Mouse (Mus musculus) gastrocnemius, postnatal 36 days (tissue): ENCODE results near the gene Thbs3. TPM values are rescaled to one million over a fixed set of nuclear protein-coding genes. Genes with fewer than 3 reads are reported as not detected.

Experiments used
- DNase-seq, 2 experiments: peaks; one replicate each; pipeline ENCODE4 v3.0.0; 2022
- intact Hi-C: fragments of 180-260 bp; cut with DNase I; formaldehyde crosslinking; loops from one replicate; pipeline ENCODE4 v1.15.1; 2025
- total RNA-seq, 2 experiments: library from RNA; stranded (reverse); gene quantifications; 2 replicates each; pipeline ENCODE4 v1.2.3; 2021

The Thbs3 gene
- total RNA-seq, 2 experiments from 2014 or later, result 6.9 to 8.0 TPM

- intact Hi-C loops, result no loop called here
These were observed 10.9 kb downstream of the Thbs3 start for GRCm38 (mm10) chr3:89225918-89226317.

GRCm38 (mm10) chr3:89226361-89226760 lies 11.4 kb downstream of the Thbs3 start:
- intact Hi-C loops, result no loop called here
- DNase-seq, result no peak

More at GRCm38 (mm10) chr3:89225918-89226317, 10.9 kb downstream of the Thbs3 start:
- no peak for DNase-seq

DNA sequence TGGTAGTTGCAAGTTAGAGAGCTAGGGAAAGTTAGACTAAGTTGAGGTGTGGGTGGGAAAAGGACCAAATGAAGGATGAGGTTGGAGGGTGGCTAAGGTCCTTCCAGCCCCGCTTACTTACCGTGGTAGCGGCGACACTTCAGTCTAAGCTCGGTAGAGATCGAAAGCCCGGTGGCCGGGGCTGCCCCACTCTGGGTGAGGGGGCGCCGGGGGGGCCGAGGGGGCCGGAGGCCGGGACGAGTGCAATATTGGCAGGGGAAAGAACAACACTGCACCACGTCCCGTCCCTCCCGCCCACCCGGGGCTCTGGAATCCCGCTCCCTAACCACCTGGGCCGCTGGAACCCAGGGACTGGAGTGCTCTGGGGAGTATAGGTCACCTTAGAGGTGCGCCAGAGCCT lies 11.9 kb downstream of the Thbs3 start, which contains the start of gene Mtx1:
Gene Mtx1 (minus strand): TSS at position 189 of the 400 bp plus-strand sequence.
- intact Hi-C loops, result no loop called here
- DNase-seq, result no peak

- DNase-seq, result peak; percentile 48 to 51
- intact Hi-C loops, result no loop called here
These were observed 12.6 kb downstream of the Thbs3 start for GRCm38 (mm10) chr3:89227307-89228179.

GRCm38 (mm10) chr3:89228180-89228549 lies 13.2 kb downstream of the Thbs3 start:
- intact Hi-C loops, result no loop called here
- DNase-seq, result peak; percentile 82

DNA sequence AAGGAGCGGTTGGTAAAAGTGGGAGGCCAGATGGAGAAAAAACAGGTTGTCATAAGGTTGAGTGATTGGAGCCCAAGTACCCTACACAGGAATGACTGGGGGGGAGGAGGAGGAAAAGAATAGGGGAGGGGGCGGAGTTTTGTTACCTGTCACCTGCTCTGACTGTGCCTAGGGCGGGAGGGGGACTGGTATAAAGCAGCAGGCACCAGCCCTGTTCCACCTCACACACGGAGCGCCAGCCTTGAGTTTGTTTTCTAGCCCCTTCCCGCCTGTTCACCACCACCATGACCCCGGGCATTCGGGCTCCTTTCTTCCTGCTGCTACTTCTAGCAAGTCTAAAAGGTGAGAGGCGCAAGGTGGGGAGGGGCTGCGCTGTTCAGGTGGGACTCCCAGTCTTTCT lies 13.9 kb downstream of the Thbs3 start, which contains the start of gene Muc1:
Gene Muc1 (plus strand): TSS at position 222 of the 400 bp plus-strand sequence.
- intact Hi-C loops, result no loop called here

GRCm38 (mm10) chr3:89229276-89229675 lies 14.3 kb downstream of the Thbs3 start:
- DNase-seq, result no peak
- intact Hi-C loops, result no loop called here

More for the DNA sequence above, 13.9 kb downstream of the Thbs3 start, which contains the start of gene Muc1:
- DNase-seq, result no peak

- intact Hi-C loops, result no loop called here
- no peak for DNase-seq
These were observed 15.6 kb downstream of the Thbs3 start for GRCm38 (mm10) chr3:89230561-89230960.

DNA sequence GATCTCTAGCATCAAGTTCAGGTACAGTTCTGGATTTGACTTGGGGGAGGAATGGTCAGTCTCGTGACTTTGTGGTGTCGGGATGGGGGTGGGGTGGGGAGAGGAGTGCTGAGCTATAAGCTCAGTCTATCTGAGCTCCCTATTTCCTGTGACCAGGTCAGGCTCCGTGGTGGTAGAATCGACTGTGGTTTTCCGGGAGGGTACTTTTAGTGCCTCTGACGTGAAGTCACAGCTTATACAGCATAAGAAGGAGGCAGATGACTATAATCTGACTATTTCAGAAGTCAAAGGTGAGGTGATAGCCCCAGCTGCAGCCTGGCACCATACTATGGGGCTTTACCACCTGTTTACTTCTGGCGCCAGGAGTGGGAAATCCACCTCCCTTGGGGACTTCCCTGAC lies 16.4 kb downstream of the Thbs3 start:
- intact Hi-C loops, result no loop called here
- no peak for DNase-seq

DNA sequence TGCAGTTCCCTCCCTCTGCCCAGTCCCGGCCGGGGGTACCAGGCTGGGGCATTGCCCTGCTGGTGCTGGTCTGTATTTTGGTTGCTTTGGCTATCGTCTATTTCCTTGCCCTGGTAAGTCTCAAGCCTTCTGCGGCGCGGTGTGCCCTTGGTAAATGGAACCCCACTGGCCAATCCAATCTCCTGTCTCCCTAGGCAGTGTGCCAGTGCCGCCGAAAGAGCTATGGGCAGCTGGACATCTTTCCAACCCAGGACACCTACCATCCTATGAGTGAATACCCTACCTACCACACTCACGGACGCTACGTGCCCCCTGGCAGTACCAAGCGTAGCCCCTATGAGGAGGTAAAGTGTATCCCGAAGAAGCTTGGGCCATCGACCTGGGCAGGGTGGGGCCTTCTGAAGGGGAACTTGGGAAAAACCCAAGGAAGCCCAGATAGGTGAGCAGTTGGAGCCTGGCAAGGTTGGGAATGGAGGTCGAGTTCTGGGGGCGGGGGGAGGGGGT lies 16.8 kb downstream of the Thbs3 start:
- intact Hi-C loops, result no loop called here
- DNase-seq, result no peak

GRCm38 (mm10) chr3:89232614-89233013 lies 17.6 kb downstream of the Thbs3 start:
- no peak for DNase-seq
- intact Hi-C loops, result no loop called here

- no peak for DNase-seq
- intact Hi-C loops, result no loop called here
These were observed 18.7 kb downstream of the Thbs3 start for GRCm38 (mm10) chr3:89233562-89234110.

DNA sequence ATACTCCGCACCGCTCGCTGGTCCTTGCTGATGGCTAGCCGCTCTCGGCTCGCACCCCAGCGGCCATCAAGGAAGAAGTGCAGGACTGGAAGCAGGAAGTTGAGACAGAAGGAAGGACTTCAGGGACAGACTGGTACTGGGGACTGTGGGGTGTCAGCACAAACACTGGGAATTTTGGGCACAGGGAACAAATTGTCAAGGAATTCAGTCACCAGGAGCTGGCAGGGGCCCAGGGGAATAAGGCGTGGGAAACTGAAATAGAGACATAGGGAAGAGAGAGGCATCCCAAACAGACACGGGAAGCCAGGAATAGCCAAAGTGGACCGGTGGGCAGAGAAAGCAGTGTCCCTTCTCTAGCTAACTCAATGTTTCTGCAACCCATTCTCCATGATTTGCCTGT lies 21.5 kb downstream of the Thbs3 start:
- intact Hi-C loops, result no loop called here
- DNase-seq, result no peak

DNA sequence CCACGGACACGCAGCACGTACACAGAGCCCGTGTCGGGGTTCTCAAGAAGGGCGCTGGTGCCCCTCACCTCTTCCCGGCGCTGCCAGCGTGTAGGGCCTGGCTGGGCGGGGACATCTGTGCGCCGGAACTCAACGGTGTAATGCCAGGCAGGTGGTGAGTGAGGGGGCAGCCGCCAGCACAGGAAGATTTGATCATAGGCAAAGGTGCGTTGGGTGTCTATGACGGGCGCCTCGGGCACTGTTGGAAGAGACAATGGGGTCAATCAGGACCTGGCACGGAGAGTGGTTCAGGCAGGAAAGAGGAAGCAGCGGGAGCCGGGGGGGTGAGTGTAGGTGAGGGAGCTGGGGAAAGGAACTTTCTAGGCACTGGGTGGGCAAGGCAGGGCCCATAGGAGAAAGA lies 22.7 kb downstream of the Thbs3 start:
- intact Hi-C loops, result no loop called here
- DNase-seq, result no peak

GRCm38 (mm10) chr3:89238494-89238893 lies 23.5 kb downstream of the Thbs3 start:
- DNase-seq, result no peak
- intact Hi-C loops, result no loop called here

GRCm38 (mm10) chr3:89242331-89242895 lies 27.4 kb downstream of the Thbs3 start:
- no peak for DNase-seq
- intact Hi-C loops, result no loop called here

- DNase-seq, result no peak
- intact Hi-C loops, result no loop called here
These were observed 28.6 kb downstream of the Thbs3 start for GRCm38 (mm10) chr3:89243609-89244008.

GRCm38 (mm10) chr3:89244158-89244981 lies 29.4 kb downstream of the Thbs3 start:
- no peak for DNase-seq
- intact Hi-C loops, result no loop called here

- intact Hi-C loops, result no loop called here
- no peak for DNase-seq
These were observed 30.2 kb downstream of the Thbs3 start for GRCm38 (mm10) chr3:89244982-89245687.

DNA sequence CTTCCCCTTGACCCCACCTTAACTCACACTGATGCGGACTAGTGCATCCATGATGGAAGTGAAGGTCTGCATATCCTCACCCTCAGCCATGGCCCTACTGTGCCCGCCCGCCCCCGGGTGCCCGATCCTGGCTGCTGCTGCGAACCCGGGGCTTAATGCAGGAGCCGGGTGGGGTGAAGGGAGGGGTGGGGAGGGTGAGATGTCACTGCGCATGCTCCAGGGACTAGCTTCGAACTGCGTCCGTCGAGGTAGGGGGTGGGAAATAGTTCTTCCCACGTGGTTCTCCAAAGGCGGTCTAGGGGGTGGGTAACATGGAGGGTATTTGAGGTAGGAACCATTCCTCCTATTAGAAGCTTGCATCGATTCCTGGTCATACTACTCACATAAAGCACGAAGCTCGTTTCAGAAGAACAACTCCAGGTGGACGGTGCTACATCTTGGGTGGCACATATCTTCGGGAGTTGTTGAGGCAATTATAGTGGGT lies 30.8 kb downstream of the Thbs3 start, which contains the start of gene Krtcap2:
Gene Krtcap2 (plus strand): TSS at position 279 of the 484 bp plus-strand sequence.
- intact Hi-C loops, result no loop called here
- no peak for DNase-seq
